Mouse (Mus musculus) E14TG2a.4 (cell line): ENCODE data around the gene Tax1bp1.
"Not testable (repeated sequence)": the region's sequence is repeated elsewhere in the genome, so short reads cannot be mapped to it uniquely, and the experiment has no call there.

Source experiments
- H3K27me3 ChIP-seq: 2 replicates; pipeline ENCODE4 v1.6.1; 2014; ENCODE audit warnings: low read length, control low read depth; ENCODE audit not compliant: insufficient read depth
- H3K36me3 ChIP-seq: 2 replicates; pipeline ENCODE4 v1.6.1; 2014; ENCODE audit warnings: low read length, control low read depth; ENCODE audit not compliant: insufficient read depth
- H3K4me1 ChIP-seq: replicated peaks from 2 replicates; pipeline ENCODE4 v1.6.1; 2014; ENCODE audit warnings: low read depth, low read length, control low read depth
- H3K4me3 ChIP-seq: replicated peaks from 2 replicates; pipeline ENCODE4 v1.5.1; 2014; ENCODE audit warnings: mild to moderate bottlenecking, low read length
- H3K9me3 ChIP-seq: 2 replicates; pipeline ENCODE4 v1.6.1; 2014; ENCODE audit warnings: low read length, control low read depth
- CTCF ChIP-seq: conservative IDR thresholded peaks from 2 replicates; pipeline ENCODE4 v1.5.1; 2014; ENCODE audit warnings: low read length
- NANOG ChIP-seq: IDR thresholded peaks from 2 replicates; pipeline ENCODE4 v1.6.1; 2014; ENCODE audit warnings: borderline replicate concordance, low read length, mixed read lengths
- POU5F1 ChIP-seq: IDR thresholded peaks from 2 replicates; pipeline ENCODE4 v1.6.1; 2014; ENCODE audit warnings: low read length, borderline replicate concordance

Tax1bp1 gene

DNA sequence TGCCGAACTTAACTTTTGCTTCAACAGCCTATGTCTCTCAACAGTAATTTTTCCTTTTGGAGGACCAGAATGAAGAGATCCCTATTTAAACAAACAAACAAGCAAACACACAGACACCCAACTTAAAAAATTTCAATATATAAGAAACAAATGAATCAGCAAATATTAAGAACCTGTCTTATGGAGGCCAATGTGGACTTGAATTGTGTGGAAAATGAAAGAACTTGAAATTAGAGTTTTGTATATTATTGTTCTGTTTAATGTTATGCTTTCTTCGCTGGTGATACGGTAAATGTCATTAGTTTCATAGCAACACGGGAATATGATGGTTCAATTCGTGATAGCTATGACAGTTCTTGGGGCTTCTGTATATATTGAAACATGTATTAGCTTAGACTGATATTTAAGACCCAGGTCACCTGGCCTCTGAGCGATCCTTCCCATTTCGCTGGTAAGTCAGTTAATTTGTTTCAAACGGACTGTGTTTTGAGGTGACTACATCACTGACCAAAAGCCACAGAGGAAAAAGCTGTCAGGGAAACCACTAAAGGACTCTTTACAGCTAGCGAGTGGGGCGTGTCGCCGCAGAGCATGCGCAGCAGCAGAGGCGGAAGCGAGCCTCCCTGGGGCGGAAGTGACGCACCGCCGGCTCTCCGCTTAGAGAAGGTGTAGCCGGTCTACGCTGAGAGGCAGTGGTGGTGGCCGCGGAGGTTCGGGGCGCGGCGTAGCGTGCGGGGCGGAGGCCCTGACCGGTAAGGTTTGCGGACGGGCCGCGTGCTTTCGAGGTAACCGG lies at the start of gene Tax1bp1:
Gene Tax1bp1, plus strand, starts transcription at position 626 of the 793 bp plus-strand sequence.
- H3K36me3 ChIP-seq, result no peaks in the 10 kb centered on the region
- no peak for TF ChIP-seq POU5F1
- no peak for TF ChIP-seq NANOG
- TF ChIP-seq CTCF, result no peak
- peak within 1 kb of the TSS; percentile 99 for H3K4me3 ChIP-seq
- no peaks in the 10 kb centered on the region for H3K9me3 ChIP-seq
- peaks cover 15% of the 10 kb centered on the region for H3K4me1 ChIP-seq
- H3K27me3 ChIP-seq, result no peaks in the 10 kb centered on the region

DNA sequence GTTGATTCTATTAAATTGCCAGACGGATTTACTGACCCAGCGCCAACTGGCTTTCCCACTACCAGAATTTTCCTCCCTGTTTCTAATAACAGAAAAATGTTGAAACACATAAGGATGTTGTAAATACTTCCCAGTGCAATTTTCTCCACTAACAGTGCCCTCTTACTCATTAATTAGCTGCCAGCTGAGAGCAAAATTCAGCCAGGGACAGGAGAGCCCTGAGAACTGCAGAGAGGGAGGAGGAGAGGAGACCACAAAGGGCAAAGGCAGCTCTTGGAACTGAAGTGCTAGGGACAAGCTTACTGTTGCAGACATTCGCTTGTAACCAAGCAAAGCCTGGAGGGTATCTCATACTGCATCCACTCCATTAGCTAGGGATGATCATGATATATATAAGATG lies 45.9 kb upstream of the Tax1bp1 start:
- H3K36me3 ChIP-seq, result no peaks in the 10 kb centered on the region
- no peaks in the 10 kb centered on the region for H3K4me1 ChIP-seq
- no peaks in the 10 kb centered on the region for H3K27me3 ChIP-seq
- TF ChIP-seq NANOG, result no peak
- TF ChIP-seq POU5F1, result no peak
- TF ChIP-seq CTCF, result no peak
- H3K9me3 ChIP-seq, result no peaks in the 10 kb centered on the region
- no peak overlapping the region for H3K4me3 ChIP-seq

GRCm38 (mm10) chr6:52669878-52670277 lies 43.7 kb upstream of the Tax1bp1 start:
- H3K4me1 ChIP-seq, H3K27me3 ChIP-seq, H3K9me3 ChIP-seq: not testable (repeated sequence)

GRCm38 (mm10) chr6:52671791-52672190 lies 41.7 kb upstream of the Tax1bp1 start:
- Histone ChIP-seq H3K9me3 (no peaks in the 10 kb centered on the region), H3K36me3 (no peaks in the 10 kb centered on the region), H3K27me3 (no peaks in the 10 kb centered on the region), H3K4me1 (peaks cover 18% of the 10 kb centered on the region), H3K4me3 (no peak overlapping the region)
- TF ChIP-seq POU5F1 (no peak), CTCF (no peak), NANOG (no peak)

More at GRCm38 (mm10) chr6:52669878-52670277, 43.7 kb upstream of the Tax1bp1 start:
- not testable (repeated sequence) for H3K36me3 ChIP-seq, H3K4me3 ChIP-seq

DNA sequence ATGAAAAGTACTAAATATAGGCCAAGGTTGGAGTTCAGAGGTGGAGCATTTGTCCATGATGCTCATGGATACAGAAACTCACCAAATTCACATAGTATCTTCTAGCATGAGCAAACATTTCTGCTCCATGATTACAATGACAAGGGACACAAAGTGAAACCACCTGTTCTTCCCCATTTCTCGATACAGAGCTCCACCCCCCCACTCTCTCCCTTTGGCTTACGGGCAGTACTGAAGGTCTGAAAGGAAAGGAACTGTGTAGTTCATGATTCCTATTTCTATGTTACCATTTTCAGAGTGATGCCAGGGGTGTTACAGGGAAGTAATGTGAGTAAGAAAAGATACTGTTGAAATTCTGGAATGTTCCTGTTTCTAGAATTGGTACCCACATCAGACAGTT lies 41.0 kb upstream of the Tax1bp1 start:
- no peaks in the 10 kb centered on the region for H3K9me3 ChIP-seq
- no peak for TF ChIP-seq POU5F1
- TF ChIP-seq CTCF, result no peak
- TF ChIP-seq NANOG, result no peak
- H3K36me3 ChIP-seq, result no peaks in the 10 kb centered on the region
- H3K4me3 ChIP-seq, result no peak overlapping the region
- peaks cover 18% of the 10 kb centered on the region for H3K4me1 ChIP-seq
- no peaks in the 10 kb centered on the region for H3K27me3 ChIP-seq

DNA sequence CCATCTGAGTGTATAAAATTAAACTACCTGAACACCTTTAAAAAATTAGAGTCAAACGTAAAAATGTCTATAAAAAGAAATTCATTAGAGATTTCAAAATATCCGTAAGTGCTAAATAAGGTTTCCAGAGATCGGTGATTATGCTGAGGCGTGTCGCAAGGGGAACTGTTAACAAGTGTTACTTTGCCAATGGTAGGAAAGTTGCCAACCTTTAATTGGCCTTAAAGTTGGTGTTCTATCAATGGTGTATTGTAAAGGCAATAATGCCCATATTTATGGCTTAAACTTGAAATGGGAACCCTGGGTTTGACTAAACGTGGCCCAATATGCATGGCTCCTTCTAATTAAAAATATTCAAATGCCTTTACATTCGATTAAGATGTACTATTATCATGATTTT lies 39.8 kb upstream of the Tax1bp1 start:
- no peaks in the 10 kb centered on the region for H3K27me3 ChIP-seq
- H3K4me1 ChIP-seq, result peaks cover 18% of the 10 kb centered on the region
- H3K4me3 ChIP-seq, result no peak overlapping the region
- TF ChIP-seq POU5F1 (no peak), NANOG (no peak), CTCF (no peak)
- H3K36me3 ChIP-seq, result no peaks in the 10 kb centered on the region
- no peaks in the 10 kb centered on the region for H3K9me3 ChIP-seq

GRCm38 (mm10) chr6:52674541-52674940 lies 39.0 kb upstream of the Tax1bp1 start:
- no peak for TF ChIP-seq NANOG
- TF ChIP-seq CTCF, result no peak
- TF ChIP-seq POU5F1, result no peak
- Histone ChIP-seq H3K27me3 (no peaks in the 10 kb centered on the region), H3K4me3 (no peak overlapping the region), H3K4me1 (peaks cover 18% of the 10 kb centered on the region), H3K9me3 (no peaks in the 10 kb centered on the region), H3K36me3 (no peaks in the 10 kb centered on the region)

GRCm38 (mm10) chr6:52675222-52675921 lies 38.2 kb upstream of the Tax1bp1 start:
- TF ChIP-seq POU5F1 (no peak), CTCF (no peak), NANOG (no peak)
- Histone ChIP-seq H3K4me1 (peaks cover 20% of the 10 kb centered on the region), H3K9me3 (no peaks in the 10 kb centered on the region), H3K4me3 (no peak overlapping the region), H3K27me3 (no peaks in the 10 kb centered on the region), H3K36me3 (no peaks in the 10 kb centered on the region)

DNA sequence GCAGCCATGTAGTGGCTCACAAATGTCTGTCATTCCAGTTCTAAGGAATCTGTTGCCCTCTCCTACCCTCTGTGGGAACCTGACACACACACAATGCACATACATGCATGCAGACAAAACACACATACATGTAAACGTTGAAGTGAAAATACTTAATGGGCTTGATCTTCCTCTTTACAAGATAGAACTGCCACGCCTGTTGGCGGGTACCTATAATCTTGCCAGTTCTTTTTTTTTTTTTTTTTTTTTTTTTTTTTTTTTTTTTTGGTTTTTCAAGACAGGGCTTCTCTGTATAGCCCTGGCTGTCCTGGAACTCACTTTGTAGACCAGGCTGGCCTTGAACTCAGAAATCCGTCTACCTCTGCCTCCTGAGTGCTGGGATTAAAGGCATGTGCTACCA lies 36.0 kb upstream of the Tax1bp1 start:
- H3K9me3 ChIP-seq, H3K4me3 ChIP-seq, H3K27me3 ChIP-seq, H3K36me3 ChIP-seq: not testable (repeated sequence)
- peaks cover 36% of the 10 kb centered on the region for H3K4me1 ChIP-seq
